Mouse (Mus musculus): ENCODE results near the gene Prr18. TPM values are rescaled to one million over a fixed set of nuclear protein-coding genes. Genes with fewer than 3 reads are reported as not detected.

Prr18 gene
- polyA plus RNA-seq, 1 experiment from 2014 or later, result 0.05 TPM

DNA sequence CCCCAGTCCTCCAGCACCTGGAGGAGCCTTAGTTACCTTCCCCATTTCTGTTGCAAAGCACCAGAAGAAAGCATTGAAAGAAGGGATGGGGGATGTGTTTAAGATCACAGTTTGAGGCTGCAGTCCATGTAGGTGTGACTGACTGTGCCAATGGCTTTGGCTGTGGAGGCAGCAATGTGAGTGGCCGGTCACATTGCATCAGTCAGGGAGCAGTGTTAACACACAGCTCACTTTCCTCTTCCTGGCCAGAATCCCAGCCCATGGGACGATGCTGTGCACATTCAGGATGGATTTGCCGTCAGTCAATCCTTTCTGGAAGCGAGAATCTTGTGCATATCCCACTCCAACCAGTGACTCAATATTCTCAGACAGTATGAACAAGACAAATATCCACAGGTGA, 11.7 kb downstream of the Prr18 start:
- DNase-seq (ENCODE audit: low spot score) (no peak), ATAC-seq (replicated peaks; ENCODE audit: low FRiP score) (no peak)
- WGBS, result 79% methylated on average over 4 of the region's 4 CpGs
- Histone ChIP-seq H3K4me3 (ENCODE audit: low read depth, low read length) (no peak overlapping the region), H3K4me2 (no peak overlapping the region), H3K27me3 (replicated peaks; ENCODE audit: control insufficient read depth, insufficient read depth, low read length) (no peaks in the 10 kb centered on the region), H3K9me3 (ENCODE audit: control insufficient read depth, low read length) (no peaks in the 10 kb centered on the region), H3K27ac (ENCODE audit: low read depth, low read length) (no peak overlapping the region), H3K9ac (ENCODE audit: low read depth, low read length) (no peak overlapping the region), H3K36me3 (ENCODE audit: control insufficient read depth, insufficient read depth, low read length) (no peaks in the 10 kb centered on the region), H3K4me1 (replicated peaks; ENCODE audit: control insufficient read depth, insufficient read depth, low read length) (no peaks in the 10 kb centered on the region)

DNA sequence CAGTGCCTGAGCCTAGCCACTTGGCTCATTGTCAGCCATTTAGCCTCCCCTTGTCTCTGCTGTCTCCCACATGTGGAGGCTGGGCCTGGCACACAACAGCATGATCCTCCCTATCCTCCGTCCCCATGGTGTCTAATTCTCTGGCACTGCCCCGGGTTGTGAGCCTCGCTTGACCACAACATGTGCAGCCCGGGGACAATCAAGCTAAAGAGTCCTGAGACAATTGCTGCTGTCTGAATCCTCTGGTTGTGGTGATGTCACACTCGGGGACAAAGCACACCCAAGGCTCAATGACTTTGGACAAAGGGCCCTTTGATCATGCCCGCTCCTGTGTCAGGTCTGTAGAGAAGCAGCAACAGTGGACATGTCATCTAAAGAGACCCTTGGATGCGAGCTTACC, 13.8 kb downstream of the Prr18 start:
- Histone ChIP-seq H3K9ac (ENCODE audit: low read depth, low read length) (no peak overlapping the region), H3K27me3 (replicated peaks; ENCODE audit: control insufficient read depth, insufficient read depth, low read length) (no peaks in the 10 kb centered on the region), H3K9me3 (ENCODE audit: control insufficient read depth, low read length) (no peaks in the 10 kb centered on the region), H3K4me3 (ENCODE audit: low read depth, low read length) (no peak overlapping the region), H3K27ac (ENCODE audit: low read depth, low read length) (no peak overlapping the region), H3K4me2 (no peak overlapping the region), H3K4me1 (replicated peaks; ENCODE audit: control insufficient read depth, insufficient read depth, low read length) (no peaks in the 10 kb centered on the region), H3K36me3 (ENCODE audit: control insufficient read depth, insufficient read depth, low read length) (no peaks in the 10 kb centered on the region)
- DNase-seq (ENCODE audit: low spot score) (no peak), ATAC-seq (replicated peaks; ENCODE audit: low FRiP score) (no peak)
- 81% methylated on average over 7 of the region's 7 CpGs for WGBS

DNA sequence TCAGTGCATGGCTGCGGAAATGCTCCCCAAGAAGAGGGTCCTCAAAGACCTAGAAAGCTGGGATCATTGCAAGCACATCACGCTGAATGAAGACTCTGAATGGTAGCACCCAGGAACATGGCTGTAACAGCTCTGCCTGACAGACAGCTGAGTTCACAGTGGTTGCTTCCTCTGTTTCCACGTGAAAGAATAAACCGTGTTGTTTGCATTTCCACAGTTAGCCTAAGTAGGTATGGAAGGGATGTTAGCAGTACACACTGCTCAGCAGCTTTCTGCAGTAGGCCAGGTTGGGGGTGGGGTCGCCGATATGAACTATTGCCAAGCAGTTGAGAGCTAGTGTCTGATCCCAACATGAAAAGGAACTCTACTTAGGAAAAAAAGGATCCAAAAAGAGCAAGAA, 18.4 kb downstream of the Prr18 start, which contains the start of gene T2:
T2 (plus strand) TSS at position 301 of the 400 bp plus-strand sequence.
- Histone ChIP-seq H3K4me3 (ENCODE audit: low read depth, low read length) (no peak within 1 kb of the TSS), H3K4me2 (no peak within 1 kb of the TSS), H3K27ac (ENCODE audit: low read depth, low read length) (no peak within 1 kb of the TSS), H3K9me3 (ENCODE audit: control insufficient read depth, low read length) (no peaks in the 10 kb centered on the region), H3K4me1 (replicated peaks; ENCODE audit: control insufficient read depth, insufficient read depth, low read length) (no peaks in the 10 kb centered on the region), H3K9ac (ENCODE audit: low read depth, low read length) (no peak within 1 kb of the TSS), H3K36me3 (ENCODE audit: control insufficient read depth, insufficient read depth, low read length) (no peaks in the 10 kb centered on the region), H3K27me3 (replicated peaks; ENCODE audit: control insufficient read depth, insufficient read depth, low read length) (no peaks in the 10 kb centered on the region)
- no peak for DNase-seq (ENCODE audit: low spot score)
- no peak for ATAC-seq (replicated peaks; ENCODE audit: low FRiP score)
- WGBS, result 84% methylated on average over 6 of the region's 6 CpGs

DNA sequence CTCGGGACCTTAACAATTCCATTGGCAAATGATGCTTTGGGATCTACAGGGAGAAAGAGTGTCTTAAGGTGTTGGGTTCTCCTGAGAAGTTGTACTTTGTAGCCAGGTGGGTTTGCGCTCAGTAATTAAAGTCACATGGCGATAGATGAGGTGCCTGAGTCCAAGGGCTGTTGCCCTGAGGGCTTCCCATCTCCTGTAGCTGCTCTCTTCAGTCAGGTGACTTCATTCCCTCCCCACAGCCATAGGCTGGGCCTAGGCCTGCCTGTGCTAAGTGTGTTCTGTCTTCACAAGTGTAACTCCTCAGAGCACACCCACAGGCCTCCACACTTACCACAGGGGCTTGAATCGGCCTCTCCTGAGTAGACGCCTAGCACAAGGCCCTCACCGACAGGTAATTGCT, 20.2 kb downstream of the Prr18 start:
- DNase-seq (ENCODE audit: low spot score) (no peak), ATAC-seq (replicated peaks; ENCODE audit: low FRiP score) (no peak)
- Histone ChIP-seq H3K4me2 (no peak overlapping the region), H3K27me3 (replicated peaks; ENCODE audit: control insufficient read depth, insufficient read depth, low read length) (no peaks in the 10 kb centered on the region), H3K4me3 (ENCODE audit: low read depth, low read length) (no peak overlapping the region), H3K9me3 (ENCODE audit: control insufficient read depth, low read length) (no peaks in the 10 kb centered on the region), H3K36me3 (ENCODE audit: control insufficient read depth, insufficient read depth, low read length) (no peaks in the 10 kb centered on the region), H3K4me1 (replicated peaks; ENCODE audit: control insufficient read depth, insufficient read depth, low read length) (no peaks in the 10 kb centered on the region), H3K27ac (ENCODE audit: low read depth, low read length) (no peak overlapping the region), H3K9ac (ENCODE audit: low read depth, low read length) (no peak overlapping the region)
- 85% methylated on average over 6 of the region's 6 CpGs for WGBS

DNA sequence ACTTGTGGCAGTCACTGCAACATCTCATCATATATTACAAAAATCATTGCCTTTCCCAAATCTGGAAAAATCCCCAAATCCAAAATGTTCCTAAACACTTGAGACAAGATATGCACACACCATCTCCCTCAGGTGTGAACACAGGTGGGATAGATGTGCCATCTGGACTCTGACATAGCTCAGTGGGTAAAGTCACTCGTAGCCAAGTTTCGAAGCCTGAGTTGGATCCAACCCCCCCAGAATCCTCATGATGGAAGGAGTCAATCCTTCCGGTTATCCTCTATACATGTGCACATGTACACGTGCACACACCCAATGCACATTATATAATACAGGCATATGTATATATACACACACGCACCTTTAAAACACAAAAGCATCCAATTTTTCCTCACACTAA, 23.6 kb downstream of the Prr18 start:
- WGBS, result 89% methylated on average over 5 of the region's 5 CpGs
- Histone ChIP-seq H3K27ac (ENCODE audit: low read depth, low read length) (no peak overlapping the region), H3K27me3 (replicated peaks; ENCODE audit: control insufficient read depth, insufficient read depth, low read length) (no peaks in the 10 kb centered on the region; the same call in 1 of the 2 replicates), H3K4me2 (no peak overlapping the region), H3K9me3 (ENCODE audit: control insufficient read depth, low read length) (no peaks in the 10 kb centered on the region), H3K36me3 (ENCODE audit: control insufficient read depth, insufficient read depth, low read length) (no peaks in the 10 kb centered on the region), H3K9ac (ENCODE audit: low read depth, low read length) (no peak overlapping the region), H3K4me3 (ENCODE audit: low read depth, low read length) (no peak overlapping the region), H3K4me1 (replicated peaks; ENCODE audit: control insufficient read depth, insufficient read depth, low read length) (no peaks in the 10 kb centered on the region)
- DNase-seq (ENCODE audit: low spot score) (no peak), ATAC-seq (replicated peaks; ENCODE audit: low FRiP score) (no peak)

DNA sequence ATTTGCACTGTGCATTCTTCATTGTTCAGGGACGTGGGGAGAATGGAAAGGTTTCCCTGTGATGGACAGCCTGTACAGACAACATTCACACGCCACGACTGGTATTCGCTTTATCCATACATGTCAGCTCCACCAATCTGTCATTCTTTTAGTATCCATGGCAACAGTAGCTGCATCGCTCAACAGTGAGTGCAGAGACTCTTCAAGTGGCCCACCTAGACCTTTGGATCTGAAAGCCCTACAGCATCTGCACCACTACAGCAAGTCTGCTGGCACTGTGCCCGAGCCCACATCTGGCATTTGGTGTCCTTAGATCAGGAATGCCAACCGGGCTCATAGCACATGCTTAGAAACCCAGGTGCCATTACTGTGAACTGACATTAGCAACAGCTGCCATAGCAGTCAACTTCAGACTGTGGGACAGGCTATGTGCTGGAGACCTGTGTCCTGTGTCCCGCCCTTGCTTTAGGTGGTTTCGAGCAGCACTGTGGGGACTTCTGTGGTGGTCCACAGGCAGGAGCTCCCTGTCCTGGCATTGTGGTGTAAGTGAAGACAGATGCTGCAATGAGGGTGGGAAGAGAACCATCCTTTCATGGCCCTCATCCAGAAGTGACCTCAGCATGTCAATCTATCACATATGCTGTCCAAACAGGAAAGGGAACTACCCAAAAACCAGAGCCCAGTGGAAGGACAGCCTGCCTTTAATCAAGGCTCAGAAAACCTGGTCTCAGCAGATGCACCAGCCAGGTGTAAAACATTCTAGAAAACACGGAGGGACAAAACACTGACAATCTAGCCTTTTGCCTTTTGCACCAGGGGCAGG, 24.2 kb downstream of the Prr18 start:
- WGBS, result 74% methylated on average over 10 of the region's 10 CpGs
- Histone ChIP-seq H3K27ac (ENCODE audit: low read depth, low read length) (no peak overlapping the region), H3K9me3 (ENCODE audit: control insufficient read depth, low read length) (no peaks in the 10 kb centered on the region), H3K27me3 (replicated peaks; ENCODE audit: control insufficient read depth, insufficient read depth, low read length) (no peaks in the 10 kb centered on the region; the same call in 1 of the 2 replicates), H3K4me1 (replicated peaks; ENCODE audit: control insufficient read depth, insufficient read depth, low read length) (no peaks in the 10 kb centered on the region), H3K4me3 (ENCODE audit: low read depth, low read length) (no peak overlapping the region), H3K9ac (ENCODE audit: low read depth, low read length) (no peak overlapping the region), H3K4me2 (no peak overlapping the region), H3K36me3 (ENCODE audit: control insufficient read depth, insufficient read depth, low read length) (no peaks in the 10 kb centered on the region)
- no peak for ATAC-seq (replicated peaks; ENCODE audit: low FRiP score)
- no peak for DNase-seq (ENCODE audit: low spot score)

DNA sequence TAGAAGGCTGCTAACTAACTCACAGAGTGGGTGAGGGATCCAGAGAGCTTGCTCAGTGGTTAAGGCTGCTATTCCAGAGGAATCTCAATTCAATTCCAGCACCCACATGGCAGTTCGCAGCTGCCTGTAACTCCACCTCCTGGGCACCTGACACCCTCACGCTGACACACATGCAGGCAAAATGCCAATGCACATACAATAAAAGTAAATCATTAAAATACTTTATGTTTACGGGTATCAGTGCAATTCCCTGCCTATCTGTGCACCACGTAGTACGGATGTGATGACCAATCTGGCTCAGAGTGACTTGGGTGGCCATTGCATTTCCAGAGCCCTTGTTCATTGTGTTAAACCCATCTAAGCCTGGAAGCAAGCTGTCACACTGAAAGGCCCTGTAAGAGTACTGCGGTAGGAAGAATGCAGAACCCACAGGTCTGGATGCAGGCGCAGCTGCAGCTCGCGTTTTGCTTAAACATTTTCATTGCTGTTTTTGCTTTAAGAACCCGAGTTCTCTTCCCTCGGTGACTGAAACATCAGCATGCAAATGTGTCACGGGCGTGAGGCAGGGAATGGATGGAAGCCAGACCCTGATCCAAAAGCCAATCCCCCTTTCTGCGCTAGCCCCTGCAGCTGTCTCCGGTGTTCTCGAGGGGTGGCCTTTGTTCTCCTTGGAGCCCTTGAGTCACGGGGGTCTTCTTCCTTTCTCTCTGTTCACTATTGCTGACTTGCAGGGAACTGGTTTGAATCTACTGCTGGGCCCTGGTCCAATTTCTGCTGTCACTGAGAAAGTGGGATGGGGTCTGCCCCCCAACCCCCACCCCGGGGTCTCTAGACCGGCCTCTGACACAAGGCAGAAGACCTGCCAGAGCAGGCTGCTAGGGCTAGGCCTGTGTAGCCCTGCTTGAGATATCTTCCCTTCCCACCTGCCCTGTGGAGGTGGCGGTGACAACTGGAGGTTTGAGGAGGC, 30.5 kb downstream of the Prr18 start:
- no peak overlapping the region for H3K27ac ChIP-seq (ENCODE audit: low read depth, low read length)
- H3K4me3 ChIP-seq (ENCODE audit: low read depth, low read length), result no peak overlapping the region
- DNase-seq (ENCODE audit: low spot score) (no peak), ATAC-seq (replicated peaks; ENCODE audit: low FRiP score) (no peak)
- no peak overlapping the region for H3K4me2 ChIP-seq
- no peak overlapping the region for H3K9ac ChIP-seq (ENCODE audit: low read depth, low read length)
- H3K27me3 ChIP-seq (replicated peaks; ENCODE audit: control insufficient read depth, insufficient read depth, low read length), result no peaks in the 10 kb centered on the region; the same call in 1 of the 2 replicates
- H3K36me3 ChIP-seq (ENCODE audit: control insufficient read depth, insufficient read depth, low read length), result no peaks in the 10 kb centered on the region
- H3K9me3 ChIP-seq (ENCODE audit: control insufficient read depth, low read length), result no peaks in the 10 kb centered on the region
- WGBS, result 49% methylated on average over 20 of the region's 20 CpGs
- peaks cover 9% of the 10 kb centered on the region; the same call in 1 of the 2 replicates for H3K4me1 ChIP-seq (replicated peaks; ENCODE audit: control insufficient read depth, insufficient read depth, low read length)

DNA sequence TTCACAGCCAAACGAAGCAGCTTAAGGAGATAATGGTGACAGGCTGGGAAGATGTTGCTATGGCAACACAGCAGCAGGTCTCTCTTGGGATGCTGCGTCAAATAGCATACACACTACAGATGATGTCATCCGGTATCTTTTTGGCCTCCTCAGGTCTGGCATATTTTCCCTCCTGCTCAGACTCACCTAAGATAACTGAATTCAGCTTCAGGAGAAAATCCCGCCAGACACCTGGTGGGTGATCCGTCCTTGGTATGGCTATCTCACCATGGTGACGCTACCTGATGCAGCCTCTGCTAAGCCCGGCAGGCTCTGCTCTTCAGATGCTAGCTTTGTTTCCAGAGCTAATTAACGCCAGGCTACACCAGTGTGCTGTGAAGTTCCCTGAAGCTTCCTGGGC, 31.3 kb downstream of the Prr18 start:
- no peak overlapping the region for H3K27ac ChIP-seq (ENCODE audit: low read depth, low read length)
- ATAC-seq (replicated peaks; ENCODE audit: low FRiP score), result no peak
- no peak for DNase-seq (ENCODE audit: low spot score)
- H3K36me3 ChIP-seq (ENCODE audit: control insufficient read depth, insufficient read depth, low read length), result no peaks in the 10 kb centered on the region
- no peak overlapping the region for H3K4me3 ChIP-seq (ENCODE audit: low read depth, low read length)
- H3K9me3 ChIP-seq (ENCODE audit: control insufficient read depth, low read length), result no peaks in the 10 kb centered on the region
- H3K9ac ChIP-seq (ENCODE audit: low read depth, low read length), result no peak overlapping the region
- no peaks in the 10 kb centered on the region; the same call in 1 of the 2 replicates for H3K27me3 ChIP-seq (replicated peaks; ENCODE audit: control insufficient read depth, insufficient read depth, low read length)
- no peak overlapping the region for H3K4me2 ChIP-seq
- 36% methylated on average over 8 of the region's 8 CpGs for WGBS
- H3K4me1 ChIP-seq (replicated peaks; ENCODE audit: control insufficient read depth, insufficient read depth, low read length), result peaks cover 9% of the 10 kb centered on the region; the same call in 1 of the 2 replicates

Measured in liver, embryonic 11.5 days (tissue).